Mouse (Mus musculus): ENCODE measurements at regions not wholly inside any gene's neighbourhood (a gene's known extent, or its start where the extent isn't known, plus 50 kb on each side); places are given as distances from the start of the nearest gene placed in this dataset.

DNA sequence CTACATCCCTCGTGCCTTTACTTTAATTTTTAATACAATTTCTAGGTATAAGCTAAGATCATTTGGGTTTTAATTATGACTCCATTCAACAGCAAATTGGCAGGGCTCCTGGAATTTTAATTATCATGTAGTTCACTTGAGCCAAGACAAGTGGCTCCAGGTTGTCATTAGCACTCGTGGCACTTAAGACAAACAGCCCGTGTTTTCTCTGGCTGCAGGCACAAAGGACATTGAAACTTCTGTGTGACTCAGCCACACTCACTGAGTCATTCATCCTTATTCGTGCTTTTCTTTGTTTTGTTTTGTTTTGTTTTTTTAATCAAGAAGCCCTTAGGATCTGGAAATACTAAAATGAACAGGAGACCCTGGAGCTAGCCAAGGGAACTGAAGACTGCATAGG, 71.5 kb upstream of the Ankrd28 start:
- Histone ChIP-seq H3K36me3 (ENCODE audit: control insufficient read depth, insufficient read depth, low read length) (no peaks in the 10 kb centered on the region), H3K4me2 (replicated peaks; ENCODE audit: low read depth, low read length, severe bottlenecking) (no peak overlapping the region), H3K27me3 (ENCODE audit: control insufficient read depth, insufficient read depth, low read length) (no peaks in the 10 kb centered on the region), H3K9ac (ENCODE audit: low read depth, low read length, severe bottlenecking) (no peak overlapping the region), H3K9me3 (ENCODE audit: control insufficient read depth, low read length) (no peaks in the 10 kb centered on the region), H3K4me1 (ENCODE audit: control insufficient read depth, insufficient read depth, low read length) (no peaks in the 10 kb centered on the region), H3K4me3 (replicated peaks; ENCODE audit: low read length) (no peak overlapping the region), H3K27ac (replicated peaks; ENCODE audit: low read depth, low read length) (no peak overlapping the region)
- no peak for TF ChIP-seq POLR2A (IDR thresholded peaks at IDR 0.05; ENCODE audit: borderline replicate concordance, extremely low read depth, insufficient read depth, insufficient read length)
- ATAC-seq (ENCODE audit: low FRiP score, low read depth) (no peak), DNase-seq (ENCODE audit: low spot score) (no peak)
- WGBS: 30% methylated on average over 4 of the region's 4 CpGs

DNA sequence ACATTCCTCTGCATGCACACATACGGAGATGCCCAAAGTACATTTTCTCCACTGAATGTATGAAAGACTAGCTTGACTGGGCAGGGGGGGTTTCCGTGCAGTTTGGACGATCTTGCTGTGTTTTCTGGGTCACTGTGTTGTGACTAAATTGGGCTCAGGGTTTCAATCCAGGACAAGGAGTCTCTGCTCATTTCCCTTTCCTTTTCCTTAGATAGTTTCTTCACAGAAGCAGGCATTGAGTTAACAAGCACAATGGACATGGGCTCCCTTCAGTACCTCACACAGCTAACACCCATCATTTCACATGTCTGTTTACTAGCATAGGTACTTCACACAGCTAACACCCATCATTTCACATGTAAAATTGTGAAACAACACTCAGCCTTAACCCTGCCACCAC, 73.2 kb upstream of the Ankrd28 start:
- Histone ChIP-seq H3K36me3 (ENCODE audit: control insufficient read depth, insufficient read depth, low read length) (no peaks in the 10 kb centered on the region), H3K9ac (ENCODE audit: low read depth, low read length, severe bottlenecking) (no peak overlapping the region), H3K4me1 (ENCODE audit: control insufficient read depth, insufficient read depth, low read length) (no peaks in the 10 kb centered on the region), H3K27me3 (ENCODE audit: control insufficient read depth, insufficient read depth, low read length) (no peaks in the 10 kb centered on the region), H3K27ac (replicated peaks; ENCODE audit: low read depth, low read length) (no peak overlapping the region), H3K9me3 (ENCODE audit: control insufficient read depth, low read length) (no peaks in the 10 kb centered on the region), H3K4me2 (replicated peaks; ENCODE audit: low read depth, low read length, severe bottlenecking) (no peak overlapping the region), H3K4me3 (replicated peaks; ENCODE audit: low read length) (no peak overlapping the region)
- no peak for TF ChIP-seq POLR2A (IDR thresholded peaks at IDR 0.05; ENCODE audit: borderline replicate concordance, extremely low read depth, insufficient read depth, insufficient read length)
- ATAC-seq (ENCODE audit: low FRiP score, low read depth): no peak
- WGBS: 88% methylated on average over 3 of the region's 3 CpGs
- no peak for DNase-seq (ENCODE audit: low spot score)

DNA sequence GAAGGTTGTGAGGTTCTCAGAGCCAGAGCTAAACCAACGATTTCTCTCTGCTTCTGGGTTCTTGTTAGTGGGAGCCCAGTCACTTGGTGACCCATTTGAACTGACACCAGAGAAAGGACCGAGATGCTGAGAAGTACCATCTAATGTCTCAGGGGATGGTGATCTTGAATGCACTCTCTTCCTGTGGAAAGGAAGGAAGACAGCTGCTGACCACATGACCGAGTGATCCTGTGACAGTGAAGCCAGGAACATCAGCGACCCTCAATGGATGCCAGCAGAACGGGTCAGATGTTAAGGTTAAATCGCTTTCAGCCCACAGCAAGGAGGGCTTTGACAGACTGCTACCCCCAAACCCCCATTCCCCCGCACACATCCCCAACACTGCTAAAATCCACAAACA, 78.1 kb upstream of the Ankrd28 start:
- no peaks in the 10 kb centered on the region for H3K9me3 ChIP-seq (ENCODE audit: control insufficient read depth, low read length)
- no peaks in the 10 kb centered on the region for H3K4me1 ChIP-seq (ENCODE audit: control insufficient read depth, insufficient read depth, low read length)
- no peak overlapping the region for H3K9ac ChIP-seq (ENCODE audit: low read depth, low read length, severe bottlenecking)
- H3K27ac ChIP-seq (replicated peaks; ENCODE audit: low read depth, low read length): no peak overlapping the region
- DNase-seq (ENCODE audit: low spot score) (no peak), ATAC-seq (ENCODE audit: low FRiP score, low read depth) (no peak)
- TF ChIP-seq POLR2A (IDR thresholded peaks at IDR 0.05; ENCODE audit: borderline replicate concordance, extremely low read depth, insufficient read depth, insufficient read length): no peak
- H3K27me3 ChIP-seq (ENCODE audit: control insufficient read depth, insufficient read depth, low read length): no peaks in the 10 kb centered on the region
- 71% methylated on average over 7 of the region's 7 CpGs for WGBS
- no peaks in the 10 kb centered on the region for H3K36me3 ChIP-seq (ENCODE audit: control insufficient read depth, insufficient read depth, low read length)
- H3K4me3 ChIP-seq (replicated peaks; ENCODE audit: low read length): no peak overlapping the region
- H3K4me2 ChIP-seq (replicated peaks; ENCODE audit: low read depth, low read length, severe bottlenecking): no peak overlapping the region

DNA sequence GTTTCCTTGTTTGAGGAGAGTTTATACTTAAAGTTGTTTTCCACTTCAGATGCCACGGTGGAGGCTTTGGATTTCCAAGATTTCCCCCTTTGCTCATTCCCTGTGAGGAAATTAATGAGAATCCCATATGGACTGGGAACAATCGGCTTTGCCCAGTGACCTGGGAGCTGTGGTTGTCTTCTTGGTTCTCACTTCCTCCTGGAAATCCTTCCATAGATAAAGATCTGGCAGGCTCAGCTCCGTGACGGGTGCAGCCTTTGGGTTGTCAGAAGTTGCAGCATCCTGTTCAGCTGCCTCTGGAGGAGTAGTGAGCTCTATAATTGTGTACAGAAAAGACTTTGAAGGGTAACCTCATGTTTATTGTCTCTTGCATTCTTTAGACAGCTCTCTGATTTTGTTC, 78.8 kb upstream of the Ankrd28 start:
- Histone ChIP-seq H3K27ac (replicated peaks; ENCODE audit: low read depth, low read length) (no peak overlapping the region), H3K4me3 (replicated peaks; ENCODE audit: low read length) (no peak overlapping the region), H3K9me3 (ENCODE audit: control insufficient read depth, low read length) (no peaks in the 10 kb centered on the region), H3K9ac (ENCODE audit: low read depth, low read length, severe bottlenecking) (no peak overlapping the region), H3K27me3 (ENCODE audit: control insufficient read depth, insufficient read depth, low read length) (no peaks in the 10 kb centered on the region), H3K36me3 (ENCODE audit: control insufficient read depth, insufficient read depth, low read length) (no peaks in the 10 kb centered on the region), H3K4me2 (replicated peaks; ENCODE audit: low read depth, low read length, severe bottlenecking) (no peak overlapping the region), H3K4me1 (ENCODE audit: control insufficient read depth, insufficient read depth, low read length) (no peaks in the 10 kb centered on the region)
- ATAC-seq (ENCODE audit: low FRiP score, low read depth): no peak
- 41% methylated on average over 4 of the region's 4 CpGs for WGBS
- TF ChIP-seq POLR2A (IDR thresholded peaks at IDR 0.05; ENCODE audit: borderline replicate concordance, extremely low read depth, insufficient read depth, insufficient read length): no peak
- DNase-seq (ENCODE audit: low spot score): no peak

DNA sequence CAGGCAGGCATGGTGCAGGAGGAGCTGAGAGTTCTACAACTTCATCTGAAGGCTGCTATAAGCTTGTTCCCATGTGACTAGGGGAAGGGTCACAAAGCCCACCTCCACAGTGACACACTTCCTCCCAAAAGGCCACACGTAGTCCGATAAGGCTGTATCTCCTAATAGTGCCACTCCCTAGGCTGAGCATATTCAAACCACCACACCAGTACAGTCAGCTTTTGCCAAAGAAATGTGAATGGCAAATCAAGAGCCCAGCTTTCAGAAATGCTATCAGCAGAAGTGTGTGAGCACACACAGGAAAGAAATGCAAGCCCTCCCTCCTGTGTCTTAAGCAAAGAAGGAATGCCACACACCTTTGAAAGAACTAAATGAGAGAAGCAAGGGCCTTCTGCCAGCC, 80.4 kb upstream of the Ankrd28 start:
- Histone ChIP-seq H3K27me3 (ENCODE audit: control insufficient read depth, insufficient read depth, low read length) (no peaks in the 10 kb centered on the region), H3K9me3 (ENCODE audit: control insufficient read depth, low read length) (no peaks in the 10 kb centered on the region), H3K36me3 (ENCODE audit: control insufficient read depth, insufficient read depth, low read length) (no peaks in the 10 kb centered on the region), H3K4me3 (replicated peaks; ENCODE audit: low read length) (no peak overlapping the region), H3K4me1 (ENCODE audit: control insufficient read depth, insufficient read depth, low read length) (no peaks in the 10 kb centered on the region), H3K9ac (ENCODE audit: low read depth, low read length, severe bottlenecking) (no peak overlapping the region), H3K4me2 (replicated peaks; ENCODE audit: low read depth, low read length, severe bottlenecking) (no peak overlapping the region), H3K27ac (replicated peaks; ENCODE audit: low read depth, low read length) (no peak overlapping the region)
- no peak for TF ChIP-seq POLR2A (IDR thresholded peaks at IDR 0.05; ENCODE audit: borderline replicate concordance, extremely low read depth, insufficient read depth, insufficient read length)
- WGBS: 89% methylated on average over 2 of the region's 2 CpGs
- DNase-seq (ENCODE audit: low spot score) (no peak), ATAC-seq (ENCODE audit: low FRiP score, low read depth) (no peak)

DNA sequence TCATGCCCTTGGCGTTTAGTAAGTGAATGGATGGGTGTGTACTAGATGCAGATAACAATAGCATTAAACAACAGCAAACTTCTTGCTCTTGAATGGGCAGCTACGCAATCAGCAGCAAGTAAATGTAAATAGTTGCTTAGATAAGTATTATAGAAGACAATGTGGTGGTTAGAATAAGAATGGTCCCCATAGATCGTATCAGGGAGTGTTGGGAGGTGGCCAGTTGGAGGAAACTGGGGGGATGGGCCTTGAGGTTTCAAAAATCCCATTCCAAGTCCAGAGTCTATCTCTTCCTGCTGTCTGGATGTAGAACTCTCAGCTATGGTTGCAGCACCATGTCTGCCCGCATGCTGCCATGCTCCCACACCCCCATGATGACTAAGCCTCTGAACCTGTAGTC, 88.0 kb upstream of the Ankrd28 start:
- 92% methylated on average over 4 of the region's 4 CpGs for WGBS
- DNase-seq (ENCODE audit: low spot score) (no peak), ATAC-seq (ENCODE audit: low FRiP score, low read depth) (no peak)
- Histone ChIP-seq H3K9me3 (ENCODE audit: control insufficient read depth, low read length) (no peaks in the 10 kb centered on the region), H3K27me3 (ENCODE audit: control insufficient read depth, insufficient read depth, low read length) (no peaks in the 10 kb centered on the region), H3K9ac (ENCODE audit: low read depth, low read length, severe bottlenecking) (no peak overlapping the region), H3K36me3 (ENCODE audit: control insufficient read depth, insufficient read depth, low read length) (no peaks in the 10 kb centered on the region), H3K4me2 (replicated peaks; ENCODE audit: low read depth, low read length, severe bottlenecking) (no peak overlapping the region), H3K4me3 (replicated peaks; ENCODE audit: low read length) (no peak overlapping the region), H3K4me1 (ENCODE audit: control insufficient read depth, insufficient read depth, low read length) (no peaks in the 10 kb centered on the region), H3K27ac (replicated peaks; ENCODE audit: low read depth, low read length) (no peak overlapping the region)
- no peak for TF ChIP-seq POLR2A (IDR thresholded peaks at IDR 0.05; ENCODE audit: borderline replicate concordance, extremely low read depth, insufficient read depth, insufficient read length)
